Comparison of ENCODE assay signal across 8 mouse cellular contexts in genomic region chr16:13437770-13438372, GRCm38 (mm10).
A peak's percentile ranks its signal among the peaks of the same experiment; 100 is the strongest.
DNase-seq lines count a peak whose midpoint lies in the region; TF ChIP-seq lines count a peak whose summit lies in the region.

No protein-coding gene starts in this region.

- peaks cover 0 to 7% of the 10 kb centered on the region in 2 experiments; a peak in 1 of 4 replicates for H3K36me3 ChIP-seq in MEL (ENCODE audit: control insufficient read depth in 1 of 2, insufficient read depth in 2 of 2, low read length in 2 of 2)
- no peaks in the 10 kb centered on the region for H3K36me3 ChIP-seq in erythroblast, embryonic 14.5 days (ENCODE audit: control insufficient read depth)

- no peaks in the 10 kb centered on the region; the same call in 1 of the 2 replicates for H3K79me2 ChIP-seq in MEL (ENCODE audit: control insufficient read depth, insufficient read depth, low read length, poor library complexity)

- peak overlapping the region; percentile 52 to 78 for H3K4me3 ChIP-seq in MEL (ENCODE audit: control insufficient read depth in 1 of 2, insufficient read depth in 1 of 2, low read depth in 2 of 2, low read length in 2 of 2)
- peak overlapping the region; percentile 81 for H3K4me3 ChIP-seq in erythroblast, embryonic 14.5 days (replicated peaks)

- peak overlapping the region; percentile 79 for H3K9ac ChIP-seq in MEL (ENCODE audit: control insufficient read depth, low read depth, low read length, poor library complexity, severe bottlenecking)

- H3K27me3 ChIP-seq in MEL (ENCODE audit: control insufficient read depth in 1 of 2, insufficient read depth in 2 of 2, low read length in 2 of 2), result no peaks in the 10 kb centered on the region
- H3K27me3 ChIP-seq in erythroblast, embryonic 14.5 days (ENCODE audit: control insufficient read depth), result no peaks in the 10 kb centered on the region

- TF ChIP-seq RAD21 in MEL (IDR thresholded peaks at IDR 0.05; ENCODE audit: low read depth, low read length), result peak; percentile 6; the same call in 1 of the 2 replicates

- TF ChIP-seq POLR2A in MEL (IDR thresholded peaks at IDR 0.05; ENCODE audit: control insufficient read depth in 1 of 2, insufficient read depth in 1 of 2, low read depth in 1 of 2, low read length in 2 of 2, poor library complexity in 1 of 2), result peak in 1 of 2 experiments; percentile 43; a peak in 1 of 4 replicates

- H3K9me3 ChIP-seq in MEL (replicated peaks; ENCODE audit: insufficient read depth, low read length), result no peaks in the 10 kb centered on the region
- no peaks in the 10 kb centered on the region for H3K9me3 ChIP-seq in erythroblast, embryonic 14.5 days (ENCODE audit: control insufficient read depth, low read length)

- peak overlapping the region; percentile 52 for H3K27ac ChIP-seq in MEL (ENCODE audit: control insufficient read depth, low read depth, low read length)

- TF ChIP-seq EP300 in MEL (IDR thresholded peaks at IDR 0.05; ENCODE audit: low read depth in 1 of 2, low read length in 2 of 2), result no peak

- H3K4me1 ChIP-seq in MEL (ENCODE audit: control insufficient read depth in 1 of 2, insufficient read depth in 2 of 2, low read length in 2 of 2), result peaks cover 0 to 10% of the 10 kb centered on the region in 2 experiments; a peak in 2 of 4 replicates
- peaks cover 36% of the 10 kb centered on the region for H3K4me1 ChIP-seq in erythroblast, embryonic 14.5 days (ENCODE audit: control insufficient read depth)

- DNase-seq in MEL (ENCODE audit: low read depth, low spot score), result peak; percentile 81
- DNase-seq in c-Kit-negative CD71-positive TER-119-positive erythroid progenitor cells, embryonic 14.5 days (ENCODE audit: low read depth, low spot score), result peak; percentile 28
- DNase-seq in heart, postnatal 25 days (ENCODE audit: low spot score), result peak; percentile 22
- peak; percentile 63 to 78 for DNase-seq in kidney, postnatal 4 days
- DNase-seq in lung, postnatal 25 days (ENCODE audit: low spot score), result peak; percentile 47
- peak; percentile 79 for DNase-seq in retina, embryonic 14.5 days (ENCODE audit: low spot score)
- DNase-seq in layer of hippocampus, adult 9-11 months, result no peak

- TF ChIP-seq CTCF in MEL (IDR thresholded peaks at IDR 0.05 in 2 of 3, conservative IDR thresholded peaks at IDR 0.05 in 1 of 3; ENCODE audit: control insufficient read depth in 1 of 3, insufficient read depth in 1 of 3, low read depth in 2 of 3, low read length in 3 of 3, poor library complexity in 1 of 3, severe bottlenecking in 1 of 3), result peak in 2 of 3 experiments; percentile 3 to 36; a peak in 2 of 6 replicates

- intact Hi-C loops in heart, postnatal 25 days (cut with DNase I), result no loop called here

TF ChIP-seq in MEL, 35 proteins besides CTCF, POLR2A, EP300 and RAD21:
- TF ChIP-seq USF2 (IDR thresholded peaks at IDR 0.05; ENCODE audit: borderline replicate concordance in 1 of 2, insufficient read depth in 1 of 2, low read depth in 1 of 2, low read length in 2 of 2) (peak; percentile 56 to 80; a peak in 3 of 4 replicates), JUND (IDR thresholded peaks at IDR 0.05; ENCODE audit: low read depth, low read length) (no peak), GABPA (IDR thresholded peaks at IDR 0.05; ENCODE audit: low read depth, low read length) (no peak), MYB (IDR thresholded peaks at IDR 0.05; ENCODE audit: low read depth, low read length) (no peak), POLR2AphosphoS5 (IDR thresholded peaks at IDR 0.05; ENCODE audit: borderline replicate concordance, low read depth, low read length) (no peak), UBTF (IDR thresholded peaks at IDR 0.05; ENCODE audit: borderline replicate concordance, insufficient read depth, low read depth, low read length) (no peak), ZMIZ1 (IDR thresholded peaks at IDR 0.05; ENCODE audit: low read depth, low read length) (no peak), POLR2AphosphoS2 (IDR thresholded peaks at IDR 0.05; ENCODE audit: low read length) (no peak), MYC (IDR thresholded peaks at IDR 0.05; ENCODE audit: low read depth, low read length) (peak; percentile 56; the same call in 1 of the 2 replicates), USF1 (IDR thresholded peaks at IDR 0.05; ENCODE audit: low read depth, low read length) (peak; percentile 97), ETS1 (IDR thresholded peaks at IDR 0.05; ENCODE audit: low read depth, low read length) (0 out of 2 replicates have a peak, but pooled peaks have one; percentile 46), NELFE (IDR thresholded peaks at IDR 0.05; ENCODE audit: low read depth, low read length) (0 out of 2 replicates have a peak, but pooled peaks have one; percentile 33), TCF12 (IDR thresholded peaks at IDR 0.05; ENCODE audit: low read depth, low read length) (no peak), MAFK (IDR thresholded peaks at IDR 0.05; ENCODE audit: borderline replicate concordance, low read depth, low read length) (no peak), ZC3H11A (IDR thresholded peaks at IDR 0.05; ENCODE audit: low read depth, low read length) (no peak), CHD2 (IDR thresholded peaks at IDR 0.05; ENCODE audit: low read length) (no peak), CHD1 (IDR thresholded peaks at IDR 0.05; ENCODE audit: low read depth, low read length) (no peak), TBP (IDR thresholded peaks at IDR 0.05; ENCODE audit: low read depth, low read length) (no peak), SMC3 (IDR thresholded peaks at IDR 0.05; ENCODE audit: low read depth, low read length) (peak; percentile 43), BHLHE40 (IDR thresholded peaks at IDR 0.05; ENCODE audit: borderline replicate concordance, low read depth, low read length) (no peak), RCOR1 (IDR thresholded peaks at IDR 0.05; ENCODE audit: low read depth, low read length) (no peak), GATA1 (IDR thresholded peaks at IDR 0.05; ENCODE audit: low read depth, low read length) (no peak), SIN3A (IDR thresholded peaks at IDR 0.05; ENCODE audit: low read length) (peak; percentile 48), E2F4 (IDR thresholded peaks at IDR 0.05; ENCODE audit: borderline replicate concordance, low read depth, low read length) (no peak), MXI1 (IDR thresholded peaks at IDR 0.05; ENCODE audit: low read depth, low read length) (peak; percentile 88), TAL1 (IDR thresholded peaks at IDR 0.05; ENCODE audit: low read length) (no peak), NRF1 (IDR thresholded peaks at IDR 0.05; ENCODE audit: insufficient read depth, low read depth, low read length, poor library complexity, severe bottlenecking) (0 out of 2 replicates have a peak, but pooled peaks have one; percentile 10), MAZ (IDR thresholded peaks at IDR 0.05; ENCODE audit: low read depth, low read length) (no peak), KAT2A (conservative IDR thresholded peaks at IDR 0.05; ENCODE audit: low read depth, low read length) (no peak), ZNF384 (IDR thresholded peaks at IDR 0.05; ENCODE audit: low read depth, low read length) (no peak), HCFC1 (IDR thresholded peaks at IDR 0.05; ENCODE audit: low read depth, low read length) (0 out of 2 replicates have a peak, but pooled peaks have one; percentile 6), MAX (IDR thresholded peaks at IDR 0.05; ENCODE audit: low read length) (peak; percentile 93)
